Mouse (Mus musculus) stomach, postnatal 0 days (tissue): ENCODE results near the gene Arhgap9.

ENCODE experiments used
- CTCF ChIP-seq: IDR thresholded peaks from 2 replicates; pipeline ENCODE4 v1.5.1; 2016; ENCODE audit warnings: antibody characterized with exemption, low read depth, mild to moderate bottlenecking, moderate library complexity
- EP300 ChIP-seq: optimal IDR thresholded peaks from 2 replicates; pipeline ENCODE3; 2016; ENCODE audit warnings: antibody characterized with exemption

- TF ChIP-seq EP300 (no peak), CTCF (no peak)
Observed at GRCm38 (mm10) chr10:127286194-127286593, 35.6 kb upstream of the Arhgap9 start.
